Comparison of ENCODE assay signal across 18 mouse cellular contexts in the genomic region with DNA sequence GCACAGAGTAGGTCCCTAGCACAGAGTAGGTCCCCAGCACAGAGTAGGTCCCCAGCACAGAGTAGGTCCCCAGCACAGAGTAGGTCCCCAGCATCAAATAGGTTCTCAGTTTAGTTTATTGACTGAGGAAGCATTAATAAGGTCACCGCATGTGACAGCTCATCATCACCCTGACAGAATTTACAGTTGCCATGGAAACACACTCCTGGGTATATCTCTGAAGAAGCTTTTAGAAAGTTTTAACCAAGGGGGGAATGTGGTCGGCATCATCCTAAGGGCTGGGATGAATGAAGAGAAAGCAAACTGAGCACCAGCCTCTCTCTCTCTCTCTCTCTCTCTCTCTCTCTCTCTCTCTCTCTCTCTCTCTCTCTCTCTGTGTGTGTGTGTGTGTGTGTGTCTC. TPM values are rescaled to one million over a fixed set of nuclear protein-coding genes. Genes with fewer than 3 reads are reported as not detected.
"Had no signal": no experiment of that assay in that cellular context is flagged by ENCODE, and none has a peak within 500 bp of the region (broad histone marks: within the 10 kb centered on the region; RNA-seq: fewer than 3 reads in every experiment).

No protein-coding gene starts in this region.

RNA-seq across cellular contexts. Expression of a gene that starts 1.5 kb away (rescaled TPM):
- total RNA-seq: megakaryocyte progenitor cell, adult 5-6 weeks; monocyte, adult 5-6 weeks; neutrophil, adult 5-6 weeks had no signal
- polyA plus RNA-seq: liver, embryonic 16.5 days; lung, embryonic 15.5 days; lung, postnatal 0 days; macrophage; midbrain, embryonic 11.5 days; midbrain, embryonic 13.5 days; midbrain, embryonic 16.5 days; neural tube, embryonic 12.5 days; neural tube, embryonic 14.5 days; spleen, adult 2 months; stomach, embryonic 15.5 days; stomach, postnatal 0 days; testis, adult 2 months; thymus, adult 2 months; urinary bladder, adult 2 months had no signal

RNA-seq across cellular contexts. Expression of a gene that starts 2.5 kb away (rescaled TPM):
- total RNA-seq: megakaryocyte progenitor cell, adult 5-6 weeks; monocyte, adult 5-6 weeks; neutrophil, adult 5-6 weeks had no signal
- polyA plus RNA-seq: liver, embryonic 16.5 days; lung, embryonic 15.5 days; lung, postnatal 0 days; midbrain, embryonic 11.5 days; midbrain, embryonic 13.5 days; midbrain, embryonic 16.5 days; neural tube, embryonic 12.5 days; neural tube, embryonic 14.5 days; stomach, embryonic 15.5 days; stomach, postnatal 0 days; testis, adult 2 months had no signal

RNA-seq across cellular contexts. Expression of a gene that starts 12.0 kb away (rescaled TPM):
- total RNA-seq: megakaryocyte progenitor cell, adult 5-6 weeks; monocyte, adult 5-6 weeks; neutrophil, adult 5-6 weeks had no signal
- polyA plus RNA-seq: liver, embryonic 16.5 days; lung, postnatal 0 days; midbrain, embryonic 11.5 days; neural tube, embryonic 12.5 days had no signal
